Mouse (Mus musculus): ENCODE measurements around the gene Zfp979. TPM values are rescaled to one million over a fixed set of nuclear protein-coding genes. Genes with fewer than 3 reads are reported as not detected.
"Not testable (repeated sequence)": the region's sequence is repeated elsewhere in the genome, so short reads cannot be mapped to it uniquely, and the experiment has no call there.

Zfp979 gene
- polyA plus RNA-seq, 1 experiment from 2014 or later = 3.7 TPM

GRCm38 (mm10) chr4:147579371-147579770, 62.9 kb downstream of the Zfp979 start:
- not testable (repeated sequence) for H3K4me1 ChIP-seq; H3K27ac ChIP-seq; H3K9me3 ChIP-seq (replicated peaks); H3K4me3 ChIP-seq; DNase-seq (ENCODE audit: low spot score); H3K27me3 ChIP-seq (ENCODE audit: low read depth, poor library complexity, severe bottlenecking); H3K36me3 ChIP-seq
- WGBS = 95% methylated on average over 4 of the region's 4 CpGs

GRCm38 (mm10) chr4:147571156-147571555, 71.2 kb downstream of the Zfp979 start:
- not testable (repeated sequence) for H3K27me3 ChIP-seq (ENCODE audit: low read depth, poor library complexity, severe bottlenecking); DNase-seq (ENCODE audit: low spot score)
- WGBS = 87% methylated on average over 8 of the region's 8 CpGs

GRCm38 (mm10) chr4:147565426-147566220, 76.7 kb downstream of the Zfp979 start:
- H3K4me3 ChIP-seq = no peak overlapping the region
- H3K27me3 ChIP-seq (ENCODE audit: low read depth, poor library complexity, severe bottlenecking) = no peaks in the 10 kb centered on the region
- WGBS = 77% methylated on average over 6 of the region's 6 CpGs
- no peaks in the 10 kb centered on the region for H3K9me3 ChIP-seq (replicated peaks)
- DNase-seq (ENCODE audit: low spot score) = no peak
- no peaks in the 10 kb centered on the region for H3K36me3 ChIP-seq
- no peaks in the 10 kb centered on the region for H3K4me1 ChIP-seq
- no peak overlapping the region for H3K27ac ChIP-seq

More at GRCm38 (mm10) chr4:147571156-147571555, 71.2 kb downstream of the Zfp979 start:
- H3K9me3 ChIP-seq (replicated peaks); H3K36me3 ChIP-seq; H3K27ac ChIP-seq; H3K4me3 ChIP-seq; H3K4me1 ChIP-seq: not testable (repeated sequence)

Other genes starting within 250 kb of the Zfp979 start
- gene Zfp982, start 150.1 kb downstream of the Zfp979 start, polyA plus RNA-seq (2016; fragmentation: Nextera tagmentation; extraction: Ambion mirVana) = 12.3 and 13.5 TPM in 2 replicates
- 0.75 and 1.0 TPM in 2 replicates for gene Gm16503, start 102.3 kb downstream of the Zfp979 start, polyA plus RNA-seq (2016; fragmentation: Nextera tagmentation; extraction: Ambion mirVana)
- gene Zfp985, start 89.2 kb downstream of the Zfp979 start, polyA plus RNA-seq (2016; fragmentation: Nextera tagmentation; extraction: Ambion mirVana) = 0.25 and 0.34 TPM in 2 replicates
- gene Zfp534, start 60.0 kb upstream of the Zfp979 start, polyA plus RNA-seq (2016; fragmentation: Nextera tagmentation; extraction: Ambion mirVana) = not detected in 2 replicates
- gene Zfp984, start 167.3 kb upstream of the Zfp979 start, polyA plus RNA-seq (2016; fragmentation: Nextera tagmentation; extraction: Ambion mirVana) = 9.0 and 9.3 TPM in 2 replicates
- gene Zfp933, start 205.9 kb upstream of the Zfp979 start, polyA plus RNA-seq (2016; fragmentation: Nextera tagmentation; extraction: Ambion mirVana) = 5.2 and 5.4 TPM in 2 replicates
- 57.4 and 64.2 TPM in 2 replicates for gene Miip, start 226.3 kb upstream of the Zfp979 start, polyA plus RNA-seq (2016; fragmentation: Nextera tagmentation; extraction: Ambion mirVana)
- 13.5 and 13.7 TPM in 2 replicates for gene Fv1, start 226.5 kb upstream of the Zfp979 start, polyA plus RNA-seq (2016; fragmentation: Nextera tagmentation; extraction: Ambion mirVana)

Measured in limb, embryonic 10.5 days (tissue).